Mouse (Mus musculus) erythroblast, embryonic 14.5 days (primary cell): ENCODE measurements at regions not wholly inside any gene's neighbourhood (a gene's known extent, or its start where the extent isn't known, plus 50 kb on each side); places are given as distances from the start of the nearest gene placed in this dataset.

ENCODE experiments used
- GATA1 ChIP-seq: IDR thresholded peaks from 2 replicates; pipeline ENCODE4 v1.6.1; 2012; ENCODE audit warnings: low read length, inconsistent platforms, mixed read lengths
- TAL1 ChIP-seq: IDR thresholded peaks from 3 replicates; pipeline ENCODE4 v1.6.1; 2012; ENCODE audit warnings: low read length, inconsistent platforms, mixed read lengths

DNA sequence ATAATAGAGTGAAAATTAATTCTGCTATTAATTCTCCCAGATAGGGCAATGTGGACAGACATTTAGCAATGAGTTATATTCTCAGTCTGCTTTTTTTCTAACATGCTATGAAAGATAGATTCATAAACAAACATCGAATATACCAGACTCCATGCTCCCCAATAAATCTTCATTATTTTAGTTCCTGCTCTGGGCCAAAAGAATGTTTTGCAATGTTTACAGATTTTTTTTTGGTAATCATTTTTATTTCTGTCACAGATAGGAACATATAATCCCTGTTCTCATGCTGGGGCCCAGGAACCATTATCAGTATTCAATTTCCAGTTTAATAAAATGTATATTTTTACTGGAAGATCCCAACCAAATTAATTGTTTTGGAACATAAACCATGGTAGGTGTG, 205.9 kb downstream of the Papss1 start:
- TF ChIP-seq TAL1, result no peak
- TF ChIP-seq GATA1, result no peak
